Mouse (Mus musculus) hindbrain, postnatal 0 days (tissue): Measurements from ENCODE around the gene Echdc3. TPM values are rescaled to one million over a fixed set of nuclear protein-coding genes. Genes with fewer than 3 reads are reported as not detected.

Experiments
- ATAC-seq: fragments of 200-750 bp; cut with Nextera tagmentation; 2 replicates; pipeline ENCODE4 v1.8.0; 2017; ENCODE audit warnings: mild to moderate bottlenecking, moderate TSS enrichment, moderate library complexity
- DNase-seq: peaks from one replicate; pipeline ENCODE4 v3.0.0-alpha.2; 2015; ENCODE audit warnings: low spot score
- H3K27ac ChIP-seq: fragments of 300-500 bp; sonication (generic); 2 replicates; pipeline ENCODE4 v1.5.1; 2014; ENCODE audit warnings: mild to moderate bottlenecking
- H3K27me3 ChIP-seq: fragments of 300-500 bp; sonication (generic); 2 replicates; pipeline ENCODE4 v1.6.1; 2014; ENCODE audit warnings: low read length, mixed read lengths; ENCODE audit not compliant: insufficient read depth
- H3K36me3 ChIP-seq: fragments of 300-500 bp; sonication (generic); 2 replicates; pipeline ENCODE4 v1.6.1; 2014; ENCODE audit warnings: low read length, mixed read lengths; ENCODE audit not compliant: insufficient read depth
- H3K4me1 ChIP-seq: fragments of 300-500 bp; sonication (generic); 2 replicates; pipeline ENCODE4 v1.6.1; 2014; ENCODE audit warnings: antibody characterized with exemption, low read length, mixed read lengths; ENCODE audit not compliant: insufficient read depth
- H3K4me2 ChIP-seq: fragments of 300-500 bp; sonication (generic); 2 replicates; pipeline ENCODE4 v1.6.1; 2014; ENCODE audit warnings: low read depth, mild to moderate bottlenecking, low read length, moderate library complexity, mixed read lengths
- H3K4me3 ChIP-seq: fragments of 300-500 bp; sonication (generic); 2 replicates; pipeline ENCODE4 v1.5.1; 2014; ENCODE audit warnings: low read length
- H3K9ac ChIP-seq: fragments of 300-500 bp; sonication (generic); replicated peaks from 2 replicates; pipeline ENCODE4 v1.6.1; 2014; ENCODE audit warnings: mild to moderate bottlenecking, low read length, moderate library complexity, mixed read lengths
- H3K9me3 ChIP-seq: fragments of 300-500 bp; sonication (generic); 2 replicates; pipeline ENCODE4 v1.6.1; 2016; ENCODE audit warnings: low read length, mixed read lengths
- CTCF ChIP-seq: IDR thresholded peaks from 2 replicates; pipeline ENCODE4 v1.5.1; 2016; ENCODE audit warnings: antibody characterized with exemption, control low read depth, low read depth
- WGBS: fragments of 180-500 bp; shearing (Covaris S2); extraction: QIAGEN DNeasy Blood & Tissue Kit; methylation state at CpG from one replicate; pipeline ENCODE4 v1.1.7; 2014; 5-methylcytosine and 5-hydroxymethylcytosine counted together
- polyA plus RNA-seq: library from polyadenylated mRNA; unstranded; fragments of >200 nt; fragmentation: Nextera tagmentation; extraction: Ambion mirVana; gene quantifications from 2 replicates; pipeline ENCODE4 v1.2.1, GENCODE M21; 2015
- total RNA-seq: library from RNA; depleted of rRNA; stranded (reverse); fragments of >200 nt; gene quantifications from 2 replicates; pipeline ENCODE4 v1.2.3, GENCODE M21; 2014

Echdc3 gene
- total and polyA plus RNA-seq, 2 experiments from 2014 or later, result 1.5 TPM

GRCm38 (mm10) chr2:6255989-6256841 is 43.4 kb upstream of the Echdc3 start:
- 42% methylated on average over 19 of the region's 19 CpGs for WGBS
- peak; percentile 83 for ATAC-seq
- H3K9ac ChIP-seq, result no peak overlapping the region
- no peak for TF ChIP-seq CTCF
- no peaks in the 10 kb centered on the region for H3K27me3 ChIP-seq
- no peak overlapping the region for H3K4me3 ChIP-seq
- H3K4me1 ChIP-seq, result peaks cover 8% of the 10 kb centered on the region; the same call in 1 of the 2 replicates
- peak; percentile 82 for DNase-seq
- H3K9me3 ChIP-seq, result no peaks in the 10 kb centered on the region
- H3K27ac ChIP-seq, result peak overlapping the region; percentile 71
- H3K36me3 ChIP-seq, result no peaks in the 10 kb centered on the region
- H3K4me2 ChIP-seq, result peak overlapping the region; percentile 25; the same call in 1 of the 2 replicates

- Histone ChIP-seq H3K27ac (peak overlapping the region; percentile 71; the same call in 1 of the 2 replicates), H3K27me3 (no peaks in the 10 kb centered on the region), H3K9ac (no peak overlapping the region), H3K4me1 (peaks cover 8% of the 10 kb centered on the region; the same call in 1 of the 2 replicates), H3K4me3 (no peak overlapping the region), H3K36me3 (no peaks in the 10 kb centered on the region), H3K4me2 (no peak overlapping the region), H3K9me3 (no peaks in the 10 kb centered on the region)
- TF ChIP-seq CTCF, result no peak
- DNase-seq (no peak), ATAC-seq (no peak)
- WGBS, result 59% methylated on average over 5 of the region's 5 CpGs
These were observed 42.7 kb upstream of the Echdc3 start for GRCm38 (mm10) chr2:6255402-6255988.

GRCm38 (mm10) chr2:6252491-6252890 is 39.7 kb upstream of the Echdc3 start:
- Histone ChIP-seq H3K9ac (no peak overlapping the region), H3K4me2 (no peak overlapping the region), H3K27ac (no peak overlapping the region), H3K4me1 (peaks cover 8% of the 10 kb centered on the region; the same call in 1 of the 2 replicates), H3K36me3 (no peaks in the 10 kb centered on the region), H3K9me3 (no peaks in the 10 kb centered on the region), H3K27me3 (no peaks in the 10 kb centered on the region), H3K4me3 (no peak overlapping the region)
- no peak for TF ChIP-seq CTCF
- WGBS, result 96% methylated on average over 3 of the region's 3 CpGs
- DNase-seq, result no peak
- no peak for ATAC-seq

- H3K36me3 ChIP-seq, result no peaks in the 10 kb centered on the region
- no peak for TF ChIP-seq CTCF
- H3K27me3 ChIP-seq, result no peaks in the 10 kb centered on the region
- no peak overlapping the region for H3K4me3 ChIP-seq
- H3K27ac ChIP-seq, result no peak overlapping the region
- no peaks in the 10 kb centered on the region for H3K9me3 ChIP-seq
- DNase-seq (no peak), ATAC-seq (no peak)
- WGBS, result 89% methylated on average over 3 of the region's 3 CpGs
- H3K9ac ChIP-seq, result no peak overlapping the region
- 0 out of 2 replicates have a peak, but pooled peaks cover 3% of the 10 kb centered on the region for H3K4me1 ChIP-seq
- no peak overlapping the region for H3K4me2 ChIP-seq
These were observed 38.3 kb upstream of the Echdc3 start for GRCm38 (mm10) chr2:6251076-6251496.

- 92% methylated on average over 5 of the region's 5 CpGs for WGBS
- DNase-seq (no peak), ATAC-seq (no peak)
- H3K9me3 ChIP-seq, result no peaks in the 10 kb centered on the region
- H3K9ac ChIP-seq, result no peak overlapping the region
- H3K36me3 ChIP-seq, result no peaks in the 10 kb centered on the region
- H3K4me3 ChIP-seq, result no peak overlapping the region
- H3K4me2 ChIP-seq, result no peak overlapping the region
- H3K27ac ChIP-seq, result no peak overlapping the region
- no peaks in the 10 kb centered on the region for H3K4me1 ChIP-seq
- TF ChIP-seq CTCF, result no peak
- no peaks in the 10 kb centered on the region for H3K27me3 ChIP-seq
These were observed 28.6 kb upstream of the Echdc3 start for GRCm38 (mm10) chr2:6241446-6241845.

- Histone ChIP-seq H3K9me3 (no peaks in the 10 kb centered on the region), H3K27me3 (no peaks in the 10 kb centered on the region), H3K4me2 (no peak overlapping the region), H3K4me1 (no peaks in the 10 kb centered on the region), H3K27ac (no peak overlapping the region), H3K9ac (no peak overlapping the region), H3K4me3 (no peak overlapping the region), H3K36me3 (no peaks in the 10 kb centered on the region)
- ATAC-seq (no peak), DNase-seq (no peak)
- WGBS, result 43% methylated on average over 1 of the region's 1 CpGs
- no peak for TF ChIP-seq CTCF
These were observed 27.2 kb upstream of the Echdc3 start for GRCm38 (mm10) chr2:6240072-6240471.
